Mouse (Mus musculus): Measurements from ENCODE around the gene Cdc20b. TPM values are rescaled to one million over a fixed set of nuclear protein-coding genes. Genes with fewer than 3 reads are reported as not detected.

The Cdc20b gene
- 1.1 TPM for polyA plus RNA-seq (2014; fragmentation: Illumina TruSeq; extraction: RNeasy Lipid Tissue Mini Kit (QIAGEN cat#74804); ENCODE audit: low read depth, low replicate concordance)

GRCm38 (mm10) chr13:113034950-113035421, at the start of gene Cdc20b:
TSS of gene Cdc20b (plus strand) at chr13:113035111.

GRCm38 (mm10) chr13:112987532-112987943, 47.4 kb upstream of the Cdc20b start, which contains the start of gene Ccno:
TSS of gene Ccno (plus strand) at chr13:112987802.

GRCm38 (mm10) chr13:112993531-112994152, 41.3 kb upstream of the Cdc20b start, which contains the start of gene Mcidas:
TSS of gene Mcidas (plus strand) at chr13:112993845.

GRCm38 (mm10) chr13:113046211-113046883, 11.4 kb downstream of the Cdc20b start, which contains the start of gene Gpx8:
TSS of gene Gpx8 (minus strand) at chr13:113046410.

GRCm38 (mm10) chr13:113100879-113101278, 66.0 kb downstream of the Cdc20b start, which contains the start of gene Gzma:
TSS of gene Gzma (minus strand) at chr13:113100981.

Other genes with a start within 250 kb of the Cdc20b start
- 152 TPM for gene Plpp1, start 234.3 kb upstream of the Cdc20b start, polyA plus RNA-seq (2014; fragmentation: Illumina TruSeq; extraction: RNeasy Lipid Tissue Mini Kit (QIAGEN cat#74804); ENCODE audit: low read depth, low replicate concordance)
- gene Mtrex, start 107.7 kb upstream of the Cdc20b start, polyA plus RNA-seq (2014; fragmentation: Illumina TruSeq; extraction: RNeasy Lipid Tissue Mini Kit (QIAGEN cat#74804); ENCODE audit: low read depth, low replicate concordance) = 190 TPM
- 47.2 TPM for gene Dhx29, start 107.7 kb upstream of the Cdc20b start, polyA plus RNA-seq (2014; fragmentation: Illumina TruSeq; extraction: RNeasy Lipid Tissue Mini Kit (QIAGEN cat#74804); ENCODE audit: low read depth, low replicate concordance)
- gene Ccno, start 47.3 kb upstream of the Cdc20b start, polyA plus RNA-seq (2014; fragmentation: Illumina TruSeq; extraction: RNeasy Lipid Tissue Mini Kit (QIAGEN cat#74804); ENCODE audit: low read depth, low replicate concordance) = 0.99 TPM
- gene Mcidas, start 41.3 kb upstream of the Cdc20b start, polyA plus RNA-seq (2014; fragmentation: Illumina TruSeq; extraction: RNeasy Lipid Tissue Mini Kit (QIAGEN cat#74804); ENCODE audit: low read depth, low replicate concordance) = 0.11 TPM
- 13.1 TPM for gene Gpx8, start 11.3 kb downstream of the Cdc20b start, polyA plus RNA-seq (2014; fragmentation: Illumina TruSeq; extraction: RNeasy Lipid Tissue Mini Kit (QIAGEN cat#74804); ENCODE audit: low read depth, low replicate concordance)
- gene Gzma, start 65.9 kb downstream of the Cdc20b start, polyA plus RNA-seq (2014; fragmentation: Illumina TruSeq; extraction: RNeasy Lipid Tissue Mini Kit (QIAGEN cat#74804); ENCODE audit: low read depth, low replicate concordance) = 0.95 TPM
- gene Esm1, start 174.5 kb downstream of the Cdc20b start, polyA plus RNA-seq (2014; fragmentation: Illumina TruSeq; extraction: RNeasy Lipid Tissue Mini Kit (QIAGEN cat#74804); ENCODE audit: low read depth, low replicate concordance) = 0.22 TPM
- gene Gzmk, start 190.8 kb downstream of the Cdc20b start, polyA plus RNA-seq (2014; fragmentation: Illumina TruSeq; extraction: RNeasy Lipid Tissue Mini Kit (QIAGEN cat#74804); ENCODE audit: low read depth, low replicate concordance) = 0.49 TPM

All from testis, adult 10 weeks (tissue).